Mouse (Mus musculus) midbrain, embryonic 16.5 days (tissue): ENCODE measurements around the gene Rpap3. TPM values are rescaled to one million over a fixed set of nuclear protein-coding genes. Genes with fewer than 3 reads are reported as not detected.
A peak's percentile ranks its signal among the peaks of the same experiment; 100 is the strongest.

Source experiments
- ATAC-seq: fragments of 200-750 bp; cut with Nextera tagmentation; 2 replicates; pipeline ENCODE4 v1.8.0; 2017; ENCODE audit warnings: moderate TSS enrichment
- H3K27ac ChIP-seq: fragments of 300-500 bp; sonication (generic); 2 replicates; pipeline ENCODE4 v1.5.1; 2014; ENCODE audit warnings: mild to moderate bottlenecking, low read length, mixed read lengths
- H3K27me3 ChIP-seq: fragments of 300-500 bp; sonication (generic); 2 replicates; pipeline ENCODE4 v1.6.1; 2014; ENCODE audit warnings: low read depth, low read length, mixed read lengths; ENCODE audit not compliant: control insufficient read depth, insufficient read depth
- H3K36me3 ChIP-seq: fragments of 300-500 bp; sonication (generic); 2 replicates; pipeline ENCODE4 v1.6.1; 2014; ENCODE audit warnings: mild to moderate bottlenecking, low read length, moderate library complexity, mixed read lengths; ENCODE audit not compliant: control insufficient read depth, insufficient read depth
- H3K4me1 ChIP-seq: fragments of 300-500 bp; sonication (generic); 2 replicates; pipeline ENCODE4 v1.6.1; 2014; ENCODE audit warnings: mild to moderate bottlenecking, low read length, mixed read lengths; ENCODE audit not compliant: control insufficient read depth, insufficient read depth
- H3K4me2 ChIP-seq: fragments of 300-500 bp; sonication (generic); 2 replicates; pipeline ENCODE4 v1.6.1; 2014; ENCODE audit warnings: mild to moderate bottlenecking, low read length, mixed read lengths
- H3K4me3 ChIP-seq: fragments of 300-500 bp; sonication (generic); 2 replicates; pipeline ENCODE4 v1.5.1; 2014; ENCODE audit warnings: low read depth, mild to moderate bottlenecking, low read length, moderate library complexity, mixed read lengths
- H3K9ac ChIP-seq: fragments of 300-500 bp; sonication (generic); 2 replicates; pipeline ENCODE4 v1.6.1; 2014; ENCODE audit warnings: low read depth, low read length, mixed read lengths
- H3K9me3 ChIP-seq: fragments of 300-500 bp; sonication (generic); replicated peaks from 2 replicates; pipeline ENCODE4 v1.6.1; 2014; ENCODE audit warnings: mild to moderate bottlenecking, low read length, mixed read lengths; ENCODE audit not compliant: control insufficient read depth, poor library complexity, severe bottlenecking
- WGBS: fragments of 180-500 bp; shearing (Covaris S2); extraction: QIAGEN DNeasy Blood & Tissue Kit; methylation state at CpG from one replicate; pipeline ENCODE4 v1.1.7; 2014; 5-methylcytosine and 5-hydroxymethylcytosine counted together
- polyA plus RNA-seq: library from polyadenylated mRNA; unstranded; fragments of >200 nt; fragmentation: Nextera tagmentation; extraction: Ambion mirVana; gene quantifications from 2 replicates; pipeline ENCODE4 v1.2.1, GENCODE M21; 2015

Rpap3 gene
- polyA plus RNA-seq, 1 experiment from 2014 or later: 41.9 TPM

GRCm38 (mm10) chr15:97693411-97693810 lies 12.2 kb downstream of the Rpap3 start:
- Histone ChIP-seq H3K4me2 (no peak overlapping the region), H3K4me3 (no peak overlapping the region), H3K27ac (no peak overlapping the region), H3K36me3 (peaks cover 33% of the 10 kb centered on the region), H3K4me1 (no peaks in the 10 kb centered on the region), H3K9me3 (no peaks in the 10 kb centered on the region), H3K9ac (no peak overlapping the region), H3K27me3 (no peaks in the 10 kb centered on the region)
- WGBS: 94% methylated on average over 5 of the region's 5 CpGs
- ATAC-seq: no peak

GRCm38 (mm10) chr15:97684118-97684517 lies 21.5 kb downstream of the Rpap3 start:
- Histone ChIP-seq H3K27ac (no peak overlapping the region), H3K4me2 (no peak overlapping the region), H3K36me3 (peaks cover 29% of the 10 kb centered on the region), H3K4me1 (no peaks in the 10 kb centered on the region; the same call in 1 of the 2 replicates), H3K4me3 (no peak overlapping the region), H3K9me3 (no peaks in the 10 kb centered on the region), H3K9ac (no peak overlapping the region), H3K27me3 (no peaks in the 10 kb centered on the region)
- 97% methylated on average over 9 of the region's 9 CpGs for WGBS
- ATAC-seq: no peak

GRCm38 (mm10) chr15:97682053-97682452 lies 23.6 kb downstream of the Rpap3 start:
- WGBS: 92% methylated on average over 8 of the region's 8 CpGs
- no peak for ATAC-seq
- no peaks in the 10 kb centered on the region; the same call in 1 of the 2 replicates for H3K4me1 ChIP-seq
- no peak overlapping the region for H3K27ac ChIP-seq
- H3K9me3 ChIP-seq: no peaks in the 10 kb centered on the region
- peaks cover 36% of the 10 kb centered on the region for H3K36me3 ChIP-seq
- H3K27me3 ChIP-seq: no peaks in the 10 kb centered on the region
- no peak overlapping the region for H3K9ac ChIP-seq
- H3K4me2 ChIP-seq: no peak overlapping the region
- H3K4me3 ChIP-seq: no peak overlapping the region

GRCm38 (mm10) chr15:97679991-97680681 lies 25.5 kb downstream of the Rpap3 start:
- 55% methylated on average over 18 of the region's 18 CpGs for WGBS
- H3K27ac ChIP-seq: 0 out of 2 replicates have a peak overlapping the region, but pooled peaks have one; percentile 0

GRCm38 (mm10) chr15:97677341-97677740 lies 28.3 kb downstream of the Rpap3 start:
- Histone ChIP-seq H3K4me1 (peaks cover 7% of the 10 kb centered on the region), H3K36me3 (peaks cover 31% of the 10 kb centered on the region), H3K27me3 (no peaks in the 10 kb centered on the region), H3K4me3 (no peak overlapping the region), H3K4me2 (no peak overlapping the region), H3K27ac (no peak overlapping the region), H3K9ac (no peak overlapping the region), H3K9me3 (no peaks in the 10 kb centered on the region)
- 97% methylated on average over 3 of the region's 3 CpGs for WGBS
- no peak for ATAC-seq

More at GRCm38 (mm10) chr15:97679991-97680681, 25.5 kb downstream of the Rpap3 start:
- Histone ChIP-seq H3K4me1 (no peaks in the 10 kb centered on the region; the same call in 1 of the 2 replicates), H3K36me3 (peaks cover 44% of the 10 kb centered on the region), H3K9ac (no peak overlapping the region), H3K9me3 (no peaks in the 10 kb centered on the region), H3K27me3 (no peaks in the 10 kb centered on the region), H3K4me3 (no peak overlapping the region), H3K4me2 (0 out of 2 replicates have a peak overlapping the region, but pooled peaks have one; percentile 12)
- 0 out of 2 replicates have a peak, but pooled peaks have one; percentile 39 for ATAC-seq

- Histone ChIP-seq H3K4me1 (peaks cover 13% of the 10 kb centered on the region), H3K27ac (no peak overlapping the region), H3K9ac (no peak overlapping the region), H3K36me3 (peaks cover 25% of the 10 kb centered on the region), H3K4me3 (no peak overlapping the region), H3K27me3 (no peaks in the 10 kb centered on the region), H3K4me2 (no peak overlapping the region), H3K9me3 (no peaks in the 10 kb centered on the region)
- 90% methylated on average over 13 of the region's 13 CpGs for WGBS
- ATAC-seq: no peak
Observed at GRCm38 (mm10) chr15:97675927-97676326, 29.7 kb downstream of the Rpap3 start.

- 98% methylated on average over 4 of the region's 4 CpGs for WGBS
- H3K27ac ChIP-seq: no peak overlapping the region
Observed at GRCm38 (mm10) chr15:97674423-97674822, 31.2 kb downstream of the Rpap3 start.

GRCm38 (mm10) chr15:97673256-97674000 lies 32.2 kb downstream of the Rpap3 start:
- peaks cover 23% of the 10 kb centered on the region for H3K36me3 ChIP-seq
- WGBS: 93% methylated on average over 7 of the region's 7 CpGs

More at GRCm38 (mm10) chr15:97674423-97674822, 31.2 kb downstream of the Rpap3 start:
- Histone ChIP-seq H3K9ac (no peak overlapping the region), H3K4me1 (peaks cover 13% of the 10 kb centered on the region), H3K9me3 (no peaks in the 10 kb centered on the region), H3K27me3 (no peaks in the 10 kb centered on the region), H3K4me3 (no peak overlapping the region), H3K4me2 (no peak overlapping the region), H3K36me3 (peaks cover 25% of the 10 kb centered on the region)
- no peak for ATAC-seq

More at GRCm38 (mm10) chr15:97673256-97674000, 32.2 kb downstream of the Rpap3 start:
- ATAC-seq: no peak
- no peak overlapping the region for H3K4me2 ChIP-seq
- no peaks in the 10 kb centered on the region for H3K9me3 ChIP-seq
- no peak overlapping the region for H3K9ac ChIP-seq
- no peaks in the 10 kb centered on the region for H3K27me3 ChIP-seq
- peaks cover 13% of the 10 kb centered on the region for H3K4me1 ChIP-seq
- H3K4me3 ChIP-seq: no peak overlapping the region
- H3K27ac ChIP-seq: no peak overlapping the region
